Mouse (Mus musculus): ENCODE data around the gene B9d2. TPM values are rescaled to one million over a fixed set of nuclear protein-coding genes. Genes with fewer than 3 reads are reported as not detected.

The B9d2 gene
- polyA plus RNA-seq, 1 experiment from 2014 or later = 30.7 TPM

DNA sequence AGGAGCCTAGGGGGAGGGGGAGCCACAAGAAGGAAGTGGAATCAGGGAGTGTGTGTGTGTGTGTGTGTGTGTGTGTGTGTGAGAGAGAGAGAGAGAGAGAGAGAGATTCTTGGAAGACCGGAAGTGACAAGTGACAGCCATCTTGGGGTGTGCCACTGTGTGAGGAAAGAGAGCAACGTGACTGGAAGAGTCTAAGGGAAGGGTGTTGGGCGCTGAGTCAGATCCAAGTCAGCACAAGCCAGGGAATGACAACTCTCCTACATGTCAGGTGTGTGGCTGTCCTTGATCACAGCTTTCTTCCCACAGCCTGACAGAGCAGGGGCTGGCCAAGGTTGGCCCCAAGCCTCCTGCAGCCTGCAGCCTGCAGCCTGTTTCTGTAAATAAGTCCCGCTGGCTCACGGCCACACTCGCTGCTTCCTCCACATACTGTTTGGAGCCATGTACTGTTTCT, 25.2 kb downstream of the B9d2 start:
- Histone ChIP-seq H3K36me3 (ENCODE audit: control insufficient read depth, insufficient read depth, low read length) (no peaks in the 10 kb centered on the region), H3K9me3 (ENCODE audit: control insufficient read depth, low read length) (peaks cover 6% of the 10 kb centered on the region; the same call in 1 of the 2 replicates), H3K4me3 (ENCODE audit: low read depth, low read length) (no peak overlapping the region), H3K4me1 (ENCODE audit: control insufficient read depth, insufficient read depth, low read length) (peaks cover 15% of the 10 kb centered on the region), H3K27ac (ENCODE audit: low read depth, low read length) (no peak overlapping the region), H3K9ac (ENCODE audit: low read length) (no peak overlapping the region), H3K27me3 (ENCODE audit: control insufficient read depth, insufficient read depth, low read length) (0 out of 2 replicates have a peak, but pooled peaks cover 2% of the 10 kb centered on the region), H3K4me2 (no peak overlapping the region)
- WGBS = 68% methylated on average over 6 of the region's 6 CpGs
- no peak for DNase-seq (ENCODE audit: low spot score, missing footprints)
- ATAC-seq (ENCODE audit: low FRiP score) = no peak

DNA sequence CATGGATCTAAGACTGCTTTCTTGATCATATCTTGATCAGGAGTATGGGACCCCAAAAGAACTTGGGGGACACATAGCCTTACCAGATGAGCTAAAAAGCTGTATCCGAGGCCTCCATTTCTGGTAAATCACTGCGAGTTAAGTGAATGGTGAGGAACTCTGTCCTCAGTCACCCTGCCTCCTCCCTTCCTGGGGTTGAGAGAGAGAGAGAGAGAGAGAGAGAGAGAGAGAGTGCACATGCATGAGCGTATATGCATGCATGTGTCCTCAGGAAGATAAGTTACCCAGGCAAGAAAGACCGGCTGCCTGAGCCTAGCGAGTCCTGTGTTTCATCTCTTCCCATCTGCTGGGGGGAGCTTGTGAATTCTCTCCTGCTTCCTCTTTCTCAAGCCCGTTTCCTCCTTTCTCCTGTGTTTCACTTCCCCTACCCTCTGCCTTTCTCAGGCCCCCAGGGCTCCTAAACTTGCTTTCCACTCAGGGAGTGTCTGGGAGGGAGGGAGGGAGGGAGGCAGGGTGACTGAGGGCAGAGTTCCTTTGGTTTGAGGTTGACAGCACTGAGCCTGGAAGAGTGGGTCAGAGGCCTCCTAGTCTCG, 26.1 kb downstream of the B9d2 start:
- no peak overlapping the region for H3K9ac ChIP-seq (ENCODE audit: low read length)
- no peak overlapping the region for H3K4me3 ChIP-seq (ENCODE audit: low read depth, low read length)
- peaks cover 6% of the 10 kb centered on the region; the same call in 1 of the 2 replicates for H3K9me3 ChIP-seq (ENCODE audit: control insufficient read depth, low read length)
- H3K27me3 ChIP-seq (ENCODE audit: control insufficient read depth, insufficient read depth, low read length) = 0 out of 2 replicates have a peak, but pooled peaks cover 2% of the 10 kb centered on the region
- no peaks in the 10 kb centered on the region for H3K36me3 ChIP-seq (ENCODE audit: control insufficient read depth, insufficient read depth, low read length)
- DNase-seq (ENCODE audit: low spot score, missing footprints) (no peak), ATAC-seq (ENCODE audit: low FRiP score) (no peak)
- H3K4me2 ChIP-seq = no peak overlapping the region
- H3K27ac ChIP-seq (ENCODE audit: low read depth, low read length) = no peak overlapping the region
- WGBS = 68% methylated on average over 7 of the region's 7 CpGs
- H3K4me1 ChIP-seq (ENCODE audit: control insufficient read depth, insufficient read depth, low read length) = peaks cover 20% of the 10 kb centered on the region

DNA sequence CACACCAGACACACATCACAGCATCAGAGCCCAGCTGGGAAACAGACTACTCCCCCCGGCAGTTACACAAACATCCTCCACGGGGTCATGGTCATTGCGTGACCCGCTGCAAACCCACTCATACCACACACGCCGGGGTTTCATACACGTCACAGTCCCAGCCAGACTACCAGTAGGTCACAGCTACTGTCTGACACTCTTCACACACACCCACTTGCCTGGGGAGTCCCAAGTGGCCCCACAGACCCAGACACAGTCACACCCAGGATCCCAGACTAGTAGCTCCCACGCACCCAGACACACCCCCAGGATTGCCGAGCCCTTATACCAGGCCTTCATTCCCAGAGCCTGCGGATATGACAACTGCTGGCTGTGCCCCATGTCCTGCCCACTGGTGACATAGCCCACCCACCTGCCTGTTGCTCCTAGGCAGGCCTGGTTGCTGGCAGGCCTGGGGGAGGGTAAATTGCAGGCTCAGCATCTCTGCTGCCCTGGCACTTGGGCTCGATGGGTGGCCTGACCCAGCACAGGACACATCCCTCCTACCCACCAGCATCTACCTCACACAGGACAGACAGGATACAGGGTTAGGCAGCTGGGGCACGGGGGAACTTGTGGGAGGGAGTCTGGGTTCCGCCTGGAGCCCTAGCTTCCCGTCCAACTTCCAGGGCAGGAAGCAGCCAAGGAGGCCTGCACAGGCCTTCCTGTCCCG, 27.2 kb downstream of the B9d2 start:
- H3K9me3 ChIP-seq (ENCODE audit: control insufficient read depth, low read length) = no peaks in the 10 kb centered on the region
- H3K4me1 ChIP-seq (ENCODE audit: control insufficient read depth, insufficient read depth, low read length) = peaks cover 20% of the 10 kb centered on the region
- ATAC-seq (ENCODE audit: low FRiP score) (no peak), DNase-seq (ENCODE audit: low spot score, missing footprints) (no peak)
- H3K27ac ChIP-seq (ENCODE audit: low read depth, low read length) = no peak overlapping the region
- H3K9ac ChIP-seq (ENCODE audit: low read length) = no peak overlapping the region
- no peak overlapping the region for H3K4me2 ChIP-seq
- H3K36me3 ChIP-seq (ENCODE audit: control insufficient read depth, insufficient read depth, low read length) = no peaks in the 10 kb centered on the region
- 0 out of 2 replicates have a peak, but pooled peaks cover 2% of the 10 kb centered on the region for H3K27me3 ChIP-seq (ENCODE audit: control insufficient read depth, insufficient read depth, low read length)
- 72% methylated on average over 15 of the region's 15 CpGs for WGBS
- no peak overlapping the region for H3K4me3 ChIP-seq (ENCODE audit: low read depth, low read length)

DNA sequence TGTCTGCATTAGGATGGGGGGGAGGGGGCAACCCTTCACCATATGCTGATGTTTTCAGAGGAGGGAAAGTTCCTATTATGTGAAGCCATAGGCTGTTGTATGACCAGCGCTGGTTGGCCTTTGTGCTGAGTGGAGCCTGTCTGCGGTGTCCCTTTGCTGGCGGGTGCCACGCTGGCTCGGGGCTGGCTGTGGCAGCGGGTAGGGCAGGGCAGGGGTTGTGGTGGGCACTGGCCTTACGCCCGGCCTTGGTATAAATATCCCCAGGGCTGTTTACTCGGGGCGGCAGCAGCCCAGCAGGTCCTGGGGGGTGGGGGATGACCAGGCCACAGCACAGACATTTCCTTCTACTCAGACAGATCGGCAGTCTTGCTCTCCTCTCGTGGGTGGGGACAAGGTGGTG, 29.4 kb downstream of the B9d2 start:
- Histone ChIP-seq H3K9ac (ENCODE audit: low read length) (peak overlapping the region; percentile 47), H3K27me3 (ENCODE audit: control insufficient read depth, insufficient read depth, low read length) (no peaks in the 10 kb centered on the region), H3K36me3 (ENCODE audit: control insufficient read depth, insufficient read depth, low read length) (peaks cover 16% of the 10 kb centered on the region), H3K9me3 (ENCODE audit: control insufficient read depth, low read length) (no peaks in the 10 kb centered on the region), H3K4me3 (ENCODE audit: low read depth, low read length) (no peak overlapping the region), H3K27ac (ENCODE audit: low read depth, low read length) (no peak overlapping the region), H3K4me1 (ENCODE audit: control insufficient read depth, insufficient read depth, low read length) (peaks cover 16% of the 10 kb centered on the region), H3K4me2 (peak overlapping the region; percentile 22; the same call in 1 of the 2 replicates)
- 18% methylated on average over 12 of the region's 12 CpGs for WGBS
- ATAC-seq (ENCODE audit: low FRiP score) = peak; percentile 20; the same call in 1 of the 2 replicates
- DNase-seq (ENCODE audit: low spot score, missing footprints) = no peak

DNA sequence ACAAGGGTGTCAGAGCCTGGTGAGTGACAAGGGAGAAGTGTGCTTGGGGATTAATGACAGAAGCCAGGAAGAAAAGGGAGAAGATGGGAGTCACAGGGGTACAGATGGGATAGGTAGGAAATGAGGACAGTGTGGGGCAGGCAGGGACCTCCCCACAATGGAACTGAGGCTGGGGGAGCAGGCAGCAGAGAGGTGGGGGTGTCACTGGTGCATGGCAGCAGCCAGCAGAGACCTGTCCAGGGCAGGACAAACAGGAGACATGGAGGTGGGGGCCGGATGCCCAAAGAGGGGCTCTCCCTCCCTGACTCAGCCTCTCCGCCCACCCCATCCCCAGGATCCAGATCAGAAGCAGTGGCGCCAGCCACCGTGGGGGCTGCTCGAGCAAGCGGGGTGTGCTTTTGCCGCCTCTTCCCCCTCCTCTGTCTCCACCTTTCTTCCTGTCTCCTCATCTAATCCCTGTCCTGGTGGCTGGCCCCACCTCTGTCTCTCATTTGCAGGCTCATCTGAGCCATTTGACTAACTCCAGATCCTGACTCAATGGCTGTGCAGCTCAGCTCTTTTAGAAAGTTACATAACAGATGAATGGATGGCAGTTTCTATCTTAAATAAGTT, 30.0 kb downstream of the B9d2 start:
- Histone ChIP-seq H3K27ac (ENCODE audit: low read depth, low read length) (no peak overlapping the region), H3K9ac (ENCODE audit: low read length) (peak overlapping the region; percentile 47), H3K36me3 (ENCODE audit: control insufficient read depth, insufficient read depth, low read length) (peaks cover 20% of the 10 kb centered on the region), H3K4me2 (no peak overlapping the region; the same call in 1 of the 2 replicates), H3K4me3 (ENCODE audit: low read depth, low read length) (no peak overlapping the region), H3K4me1 (ENCODE audit: control insufficient read depth, insufficient read depth, low read length) (peaks cover 14% of the 10 kb centered on the region), H3K27me3 (ENCODE audit: control insufficient read depth, insufficient read depth, low read length) (no peaks in the 10 kb centered on the region), H3K9me3 (ENCODE audit: control insufficient read depth, low read length) (no peaks in the 10 kb centered on the region)
- DNase-seq (ENCODE audit: low spot score, missing footprints) (no peak), ATAC-seq (ENCODE audit: low FRiP score) (peak; percentile 43; the same call in 1 of the 2 replicates)
- 0% methylated on average over 1 of the region's 7 CpGs for WGBS

DNA sequence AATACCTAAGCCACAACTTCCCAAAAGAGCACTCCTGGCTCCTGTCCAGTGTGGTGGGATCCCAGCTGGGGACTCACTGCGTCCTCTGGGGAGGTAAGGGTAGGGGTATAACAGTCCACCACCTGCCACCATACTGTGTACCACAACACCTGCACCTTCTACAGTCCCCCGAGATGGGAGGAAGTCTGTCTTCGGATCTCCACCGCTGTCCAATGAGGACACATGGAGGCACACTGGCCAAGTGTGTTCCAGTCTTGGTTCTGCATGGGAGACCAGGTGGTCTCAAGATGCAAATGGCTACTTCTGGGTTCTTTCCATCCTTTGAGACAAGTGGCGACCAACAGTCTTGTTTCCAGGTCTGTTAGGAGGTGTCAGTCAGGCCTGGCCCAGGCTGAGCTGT, 30.6 kb downstream of the B9d2 start:
- no peaks in the 10 kb centered on the region for H3K9me3 ChIP-seq (ENCODE audit: control insufficient read depth, low read length)
- no peak overlapping the region for H3K4me3 ChIP-seq (ENCODE audit: low read depth, low read length)
- no peak overlapping the region; the same call in 1 of the 2 replicates for H3K4me2 ChIP-seq
- H3K9ac ChIP-seq (ENCODE audit: low read length) = no peak overlapping the region
- peaks cover 23% of the 10 kb centered on the region for H3K36me3 ChIP-seq (ENCODE audit: control insufficient read depth, insufficient read depth, low read length)
- H3K27ac ChIP-seq (ENCODE audit: low read depth, low read length) = no peak overlapping the region
- DNase-seq (ENCODE audit: low spot score, missing footprints) = no peak
- 72% methylated on average over 5 of the region's 5 CpGs for WGBS
- 0 out of 2 replicates have a peak, but pooled peaks have one; percentile 10 for ATAC-seq (ENCODE audit: low FRiP score)
- H3K27me3 ChIP-seq (ENCODE audit: control insufficient read depth, insufficient read depth, low read length) = no peaks in the 10 kb centered on the region
- H3K4me1 ChIP-seq (ENCODE audit: control insufficient read depth, insufficient read depth, low read length) = peaks cover 14% of the 10 kb centered on the region

DNA sequence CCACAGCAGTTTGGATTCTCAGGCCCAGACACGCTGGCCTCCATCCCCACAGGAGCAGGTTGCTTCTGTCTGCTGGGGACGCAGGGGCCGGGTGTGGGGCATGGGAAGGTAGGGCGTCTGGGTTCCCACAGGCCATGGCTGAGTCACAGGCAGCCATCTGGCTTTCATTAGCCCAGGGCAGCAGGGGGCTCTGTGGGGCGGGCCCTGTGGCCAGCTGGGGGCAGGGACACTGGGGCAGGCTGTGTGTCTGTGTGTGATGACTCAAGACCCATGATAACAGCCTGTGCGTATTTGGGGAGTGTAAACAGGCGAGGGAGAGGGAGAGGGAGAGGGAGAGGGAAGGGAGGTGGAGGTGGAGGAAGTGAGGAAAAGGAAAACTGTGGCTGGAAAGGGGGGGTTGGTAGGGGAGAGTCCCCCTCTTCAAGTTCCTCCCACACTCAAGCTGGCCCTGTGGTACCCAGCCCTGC, 31.2 kb downstream of the B9d2 start:
- 43% methylated on average over 7 of the region's 7 CpGs for WGBS
- Histone ChIP-seq H3K27me3 (ENCODE audit: control insufficient read depth, insufficient read depth, low read length) (no peaks in the 10 kb centered on the region), H3K4me1 (ENCODE audit: control insufficient read depth, insufficient read depth, low read length) (peaks cover 14% of the 10 kb centered on the region), H3K4me3 (ENCODE audit: low read depth, low read length) (no peak overlapping the region), H3K9me3 (ENCODE audit: control insufficient read depth, low read length) (no peaks in the 10 kb centered on the region), H3K36me3 (ENCODE audit: control insufficient read depth, insufficient read depth, low read length) (peaks cover 23% of the 10 kb centered on the region), H3K27ac (ENCODE audit: low read depth, low read length) (no peak overlapping the region), H3K9ac (ENCODE audit: low read length) (no peak overlapping the region), H3K4me2 (no peak overlapping the region)
- no peak for DNase-seq (ENCODE audit: low spot score, missing footprints)
- ATAC-seq (ENCODE audit: low FRiP score) = peak; percentile 30; the same call in 1 of the 2 replicates

DNA sequence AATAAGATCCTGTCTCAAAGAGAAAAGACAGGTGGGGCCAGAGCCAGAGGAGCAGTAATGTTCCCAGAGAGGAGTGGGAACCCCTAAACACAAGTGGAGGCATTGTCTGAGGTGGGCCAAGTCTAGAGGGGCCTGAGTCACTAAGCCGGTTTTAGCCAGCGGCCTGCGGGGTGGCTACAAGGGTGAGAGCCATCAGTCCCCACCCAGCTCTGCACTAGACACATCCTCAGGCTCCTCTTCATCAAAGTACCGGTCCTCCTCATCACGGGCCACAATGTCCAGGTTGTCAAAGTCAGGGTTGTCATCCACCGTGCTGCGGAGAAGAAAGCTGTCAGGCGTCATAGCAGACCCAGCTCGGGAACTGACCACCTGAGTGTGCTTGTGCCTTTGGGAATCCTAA, 32.2 kb downstream of the B9d2 start:
- peaks cover 23% of the 10 kb centered on the region for H3K36me3 ChIP-seq (ENCODE audit: control insufficient read depth, insufficient read depth, low read length)
- H3K9me3 ChIP-seq (ENCODE audit: control insufficient read depth, low read length) = no peaks in the 10 kb centered on the region
- no peak for ATAC-seq (ENCODE audit: low FRiP score)
- no peaks in the 10 kb centered on the region for H3K27me3 ChIP-seq (ENCODE audit: control insufficient read depth, insufficient read depth, low read length)
- no peak overlapping the region for H3K9ac ChIP-seq (ENCODE audit: low read length)
- H3K4me2 ChIP-seq = no peak overlapping the region
- H3K4me3 ChIP-seq (ENCODE audit: low read depth, low read length) = no peak overlapping the region
- no peak overlapping the region for H3K27ac ChIP-seq (ENCODE audit: low read depth, low read length)
- WGBS = 88% methylated on average over 9 of the region's 9 CpGs
- DNase-seq (ENCODE audit: low spot score, missing footprints) = no peak
- peaks cover 14% of the 10 kb centered on the region for H3K4me1 ChIP-seq (ENCODE audit: control insufficient read depth, insufficient read depth, low read length)

DNA sequence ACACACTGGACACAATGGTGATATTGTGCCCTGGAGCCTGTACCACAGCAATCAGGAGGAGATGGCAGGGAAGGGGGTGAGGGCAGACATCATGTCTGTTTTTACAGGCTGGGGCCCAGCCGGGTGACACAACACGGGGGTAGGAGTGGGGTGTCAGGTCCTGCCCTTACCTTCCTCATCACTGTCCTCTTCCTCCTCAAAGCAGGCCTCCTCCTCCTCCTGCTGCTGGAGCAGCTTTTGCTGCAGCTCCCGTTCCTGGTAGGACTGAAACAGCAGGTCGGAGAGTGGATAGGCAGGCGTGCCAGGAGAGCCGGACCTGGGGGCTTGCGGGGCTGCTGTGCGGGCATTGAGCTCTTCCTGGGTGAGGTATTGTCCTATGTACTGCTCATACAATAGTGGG, 34.0 kb downstream of the B9d2 start:
- 90% methylated on average over 8 of the region's 8 CpGs for WGBS
- DNase-seq (ENCODE audit: low spot score, missing footprints) (no peak), ATAC-seq (ENCODE audit: low FRiP score) (no peak)
- Histone ChIP-seq H3K27ac (ENCODE audit: low read depth, low read length) (no peak overlapping the region), H3K27me3 (ENCODE audit: control insufficient read depth, insufficient read depth, low read length) (no peaks in the 10 kb centered on the region), H3K4me1 (ENCODE audit: control insufficient read depth, insufficient read depth, low read length) (peaks cover 22% of the 10 kb centered on the region), H3K36me3 (ENCODE audit: control insufficient read depth, insufficient read depth, low read length) (peaks cover 23% of the 10 kb centered on the region), H3K4me3 (ENCODE audit: low read depth, low read length) (no peak overlapping the region), H3K4me2 (no peak overlapping the region), H3K9me3 (ENCODE audit: control insufficient read depth, low read length) (no peaks in the 10 kb centered on the region), H3K9ac (ENCODE audit: low read length) (no peak overlapping the region)
